Mouse (Mus musculus) small intestine, adult 2 months (tissue): ENCODE data around the gene Mief2. TPM values are rescaled to one million over a fixed set of nuclear protein-coding genes. Genes with fewer than 3 reads are reported as not detected.

Source experiments
- H3K27ac ChIP-seq: fragments of 200-500 bp; 2 replicates; pipeline ENCODE4 v1.5.1; 2012; ENCODE audit warnings: low read depth, low read length, control low read depth, inconsistent platforms; ENCODE audit not compliant: insufficient read depth
- H3K27me3 ChIP-seq: fragments of 200-500 bp; 2 replicates; pipeline ENCODE4 v1.6.1; 2012; ENCODE audit warnings: mild to moderate bottlenecking, moderate library complexity, low read length, inconsistent platforms; ENCODE audit not compliant: control insufficient read depth, insufficient read depth
- H3K36me3 ChIP-seq: fragments of 200-500 bp; 2 replicates; pipeline ENCODE4 v1.6.1; 2012; ENCODE audit warnings: mild to moderate bottlenecking, low read length, control low read depth, inconsistent platforms; ENCODE audit not compliant: control insufficient read depth, insufficient read depth
- H3K4me1 ChIP-seq: fragments of 200-500 bp; 2 replicates; pipeline ENCODE4 v1.6.1; 2012; ENCODE audit warnings: low read length, inconsistent platforms, mixed read lengths; ENCODE audit not compliant: control insufficient read depth, insufficient read depth, insufficient read length
- H3K4me3 ChIP-seq: fragments of 200-500 bp; 2 replicates; pipeline ENCODE4 v1.5.1; 2012; ENCODE audit warnings: low read depth, mild to moderate bottlenecking, control low read depth, inconsistent platforms, low read length, moderate library complexity
- CTCF ChIP-seq: fragments of 200-500 bp; IDR thresholded peaks from 2 replicates; pipeline ENCODE4 v1.5.1; 2012; ENCODE audit warnings: low read depth, mild to moderate bottlenecking, control low read depth, inconsistent platforms, low read length, moderate library complexity, mixed read lengths; ENCODE audit not compliant: insufficient replicate concordance, insufficient read length; ENCODE audit errors: extremely low read depth
- POLR2A ChIP-seq: fragments of 200-500 bp; IDR thresholded peaks from 2 replicates; pipeline ENCODE4 v1.6.1; 2012; ENCODE audit warnings: low read depth, mild to moderate bottlenecking, control low read depth, inconsistent platforms, low read length, moderate library complexity
- WGBS: fragments of 180-500 bp; shearing (Covaris S2); methylation state at CpG from one replicate; pipeline ENCODE4 v1.1.7; 2018; 5-methylcytosine and 5-hydroxymethylcytosine counted together
- polyA plus RNA-seq: library from polyadenylated mRNA; depleted of rRNA; stranded (reverse); fragments of >200 nt; gene quantifications from 2 replicates; pipeline ENCODE4 v1.2.3, GENCODE M21; 2012; rRNA removed

Gene Mief2
- polyA plus RNA-seq, 1 experiment = 9.3 TPM

GRCm38 (mm10) chr11:60776829-60777740 is 48.9 kb downstream of the Mief2 start, which contains the start of the genes Top3a and Smcr8:
Top3a (minus strand) TSS chr11:60777365.
Smcr8 (plus strand) TSS chr11:60777524.
- under 1% methylated on average over 62 of the region's 62 CpGs for WGBS
- TF ChIP-seq POLR2A (peak; percentile 73), CTCF (no peak)
- H3K27ac ChIP-seq = peak within 1 kb of the TSS; percentile 74
- H3K4me1 ChIP-seq = peaks cover 28% of the 10 kb centered on the region
- no peaks in the 10 kb centered on the region for H3K27me3 ChIP-seq
- peaks cover 2% of the 10 kb centered on the region for H3K36me3 ChIP-seq
- H3K4me3 ChIP-seq = peak within 1 kb of the TSS; percentile 78

GRCm38 (mm10) chr11:60777801-60778370 is 49.7 kb downstream of the Mief2 start:
- H3K4me1 ChIP-seq = peaks cover 32% of the 10 kb centered on the region
- WGBS = 18% methylated on average over 16 of the region's 16 CpGs

GRCm38 (mm10) chr11:60779673-60780189 is 51.5 kb downstream of the Mief2 start:
- H3K27ac ChIP-seq = no peak overlapping the region
- H3K36me3 ChIP-seq = peaks cover 19% of the 10 kb centered on the region
- no peak for TF ChIP-seq POLR2A
- TF ChIP-seq CTCF = no peak
- peak overlapping the region; percentile 24; the same call in 1 of the 2 replicates for H3K4me3 ChIP-seq
- peaks cover 32% of the 10 kb centered on the region for H3K4me1 ChIP-seq
- WGBS = 71% methylated on average over 10 of the region's 10 CpGs
- H3K27me3 ChIP-seq = no peaks in the 10 kb centered on the region

More at GRCm38 (mm10) chr11:60777801-60778370, 49.7 kb downstream of the Mief2 start:
- H3K27me3 ChIP-seq = no peaks in the 10 kb centered on the region
- peak overlapping the region; percentile 78 for H3K4me3 ChIP-seq
- peak overlapping the region; percentile 74 for H3K27ac ChIP-seq
- peaks cover 3% of the 10 kb centered on the region for H3K36me3 ChIP-seq
- TF ChIP-seq POLR2A (no peak), CTCF (no peak)

Other genes with a start within 250 kb of the Mief2 start
- gene Alkbh5, start 192.0 kb upstream of the Mief2 start, polyA plus RNA-seq = 12.2 and 20.4 TPM in 2 replicates
- gene Llgl1, start 28.7 kb upstream of the Mief2 start, polyA plus RNA-seq = 18.9 and 32.4 TPM in 2 replicates
- gene Flii, start 1.1 kb upstream of the Mief2 start, polyA plus RNA-seq = 130 and 350 TPM in 2 replicates
- 3.0 and 4.7 TPM in 2 replicates for gene Top3a, start 49.0 kb downstream of the Mief2 start, polyA plus RNA-seq
- 3.8 and 5.8 TPM in 2 replicates for gene Smcr8, start 49.1 kb downstream of the Mief2 start, polyA plus RNA-seq
- 9.7 and 15.3 TPM in 2 replicates for gene Shmt1, start 83.3 kb downstream of the Mief2 start, polyA plus RNA-seq
- gene Dhrs7b, start 102.2 kb downstream of the Mief2 start, polyA plus RNA-seq = 17.7 and 34.1 TPM in 2 replicates
- 35.6 and 55.5 TPM in 2 replicates for gene Tmem11, start 150.9 kb downstream of the Mief2 start, polyA plus RNA-seq
- gene Natd1, start 186.4 kb downstream of the Mief2 start, polyA plus RNA-seq = 7.1 and 13.2 TPM in 2 replicates
- gene Map2k3, start 203.6 kb downstream of the Mief2 start, polyA plus RNA-seq = 71.6 and 98.9 TPM in 2 replicates